Mouse (Mus musculus) urinary bladder, postnatal 36 days (tissue): ENCODE data around the gene Psmb2.

Experiments
- DNase-seq, 2 experiments: peaks; one replicate each; pipeline ENCODE4 v3.0.0; 2022; ENCODE audit warnings: low spot score in 2 of 2, mixed read lengths in 1 of 2

Psmb2 gene

GRCm38 (mm10) chr4:126677054-126678003, at the start of gene Psmb2:
TSS of gene Psmb2 (plus strand) at chr4:126677630.
- DNase-seq, result peak; percentile 99

DNA sequence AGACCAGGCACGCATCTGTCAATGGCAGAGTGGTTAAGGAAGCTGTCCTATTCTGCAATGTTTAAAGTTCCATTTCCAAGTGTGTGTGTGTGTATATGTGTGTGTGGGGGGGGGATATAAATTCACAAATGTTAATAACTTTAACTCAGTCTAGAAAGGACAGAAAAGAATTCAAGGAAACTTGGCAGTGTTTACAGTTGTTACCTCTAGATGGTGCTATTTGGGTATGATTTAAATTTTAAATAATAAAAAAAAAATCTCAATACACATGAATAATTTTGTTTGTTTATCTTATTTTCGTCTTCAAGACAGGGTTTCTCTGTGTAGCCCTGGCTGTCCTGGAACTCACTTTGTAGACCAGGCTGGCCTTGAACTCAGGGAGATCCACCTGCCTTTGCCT, 45.5 kb upstream of the Psmb2 start:
- no peak for DNase-seq

- no peak for DNase-seq
These were observed 44.8 kb upstream of the Psmb2 start for GRCm38 (mm10) chr4:126632668-126633067.

GRCm38 (mm10) chr4:126636330-126636729, 41.1 kb upstream of the Psmb2 start:
- no peak for DNase-seq

DNA sequence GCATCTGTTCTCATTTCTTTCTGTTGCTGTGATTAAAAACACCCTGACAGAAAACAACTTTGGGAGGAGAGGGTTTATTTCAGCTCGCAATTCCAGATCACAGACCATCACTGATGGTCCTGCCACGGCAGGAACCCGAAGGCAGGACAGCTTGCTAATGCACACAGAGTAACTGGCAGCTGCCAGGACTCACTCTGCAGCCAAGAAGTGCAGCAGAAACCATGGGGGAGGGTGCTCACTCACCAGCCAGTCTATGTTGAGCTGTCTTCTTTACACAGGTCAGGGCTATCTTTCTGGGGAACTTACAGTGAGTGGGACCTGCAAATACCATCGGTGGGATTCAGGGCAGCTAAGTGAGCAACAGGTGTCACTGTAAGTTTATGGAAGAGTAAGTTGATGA, 40.0 kb upstream of the Psmb2 start:
- no peak for DNase-seq

DNA sequence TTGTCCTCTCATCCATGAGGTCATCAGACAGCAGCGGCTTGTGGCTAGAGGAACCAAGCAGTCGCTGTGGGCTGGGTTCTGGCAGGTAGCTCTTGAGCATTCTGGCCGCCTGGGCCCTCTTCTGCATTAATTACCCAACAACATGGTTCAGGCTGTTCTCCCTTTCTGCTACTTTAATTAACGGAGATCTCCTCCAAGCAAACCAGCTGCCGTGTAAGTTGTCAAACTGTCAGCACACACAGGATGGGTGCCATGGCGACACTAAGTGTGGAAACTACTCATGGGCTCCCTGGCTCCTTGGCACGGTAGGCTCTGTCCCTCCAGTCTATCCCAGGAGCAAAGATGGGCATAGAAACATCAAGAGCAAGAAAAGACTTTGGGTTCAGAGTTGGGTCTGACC, 38.1 kb upstream of the Psmb2 start:
- no peak for DNase-seq

DNA sequence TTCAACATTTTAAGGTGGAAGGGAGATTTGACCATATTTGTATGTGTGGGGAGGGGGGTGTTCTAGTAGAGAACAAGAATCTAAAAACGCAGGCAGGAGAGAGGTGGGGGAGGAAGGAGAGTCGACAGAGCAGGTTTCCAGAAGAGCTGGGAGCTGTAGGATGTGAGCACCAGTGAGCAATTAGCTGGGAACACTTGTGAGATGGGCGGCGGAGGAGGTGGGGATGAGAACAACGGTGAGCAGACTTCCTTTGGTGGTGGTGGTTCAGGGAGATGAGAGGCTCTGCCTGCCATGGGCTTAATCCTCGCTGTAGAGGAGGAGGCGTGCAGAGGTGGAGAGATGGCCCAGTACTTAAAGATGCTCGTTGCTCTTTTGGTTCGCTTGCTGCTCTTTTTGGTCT, 35.5 kb upstream of the Psmb2 start:
- no peak for DNase-seq

DNA sequence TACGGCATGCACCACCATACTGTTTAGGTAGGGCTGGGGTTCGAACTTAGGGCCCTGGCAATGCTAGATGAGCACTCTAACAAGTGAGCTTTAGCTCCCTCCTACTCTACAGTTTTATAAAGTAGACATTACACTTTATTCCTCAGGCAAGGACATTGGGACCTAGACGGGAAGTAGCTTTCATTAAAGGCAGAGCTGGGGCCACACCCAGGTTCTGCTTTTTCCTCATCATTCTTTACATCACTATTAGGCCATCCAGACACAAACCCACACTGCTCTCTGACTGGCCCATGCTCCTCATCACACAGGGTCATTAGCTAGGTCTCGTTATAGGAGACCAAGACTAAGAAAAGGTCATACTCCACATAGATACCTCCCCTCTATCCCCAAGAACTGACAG, 33.6 kb upstream of the Psmb2 start:
- no peak for DNase-seq

DNA sequence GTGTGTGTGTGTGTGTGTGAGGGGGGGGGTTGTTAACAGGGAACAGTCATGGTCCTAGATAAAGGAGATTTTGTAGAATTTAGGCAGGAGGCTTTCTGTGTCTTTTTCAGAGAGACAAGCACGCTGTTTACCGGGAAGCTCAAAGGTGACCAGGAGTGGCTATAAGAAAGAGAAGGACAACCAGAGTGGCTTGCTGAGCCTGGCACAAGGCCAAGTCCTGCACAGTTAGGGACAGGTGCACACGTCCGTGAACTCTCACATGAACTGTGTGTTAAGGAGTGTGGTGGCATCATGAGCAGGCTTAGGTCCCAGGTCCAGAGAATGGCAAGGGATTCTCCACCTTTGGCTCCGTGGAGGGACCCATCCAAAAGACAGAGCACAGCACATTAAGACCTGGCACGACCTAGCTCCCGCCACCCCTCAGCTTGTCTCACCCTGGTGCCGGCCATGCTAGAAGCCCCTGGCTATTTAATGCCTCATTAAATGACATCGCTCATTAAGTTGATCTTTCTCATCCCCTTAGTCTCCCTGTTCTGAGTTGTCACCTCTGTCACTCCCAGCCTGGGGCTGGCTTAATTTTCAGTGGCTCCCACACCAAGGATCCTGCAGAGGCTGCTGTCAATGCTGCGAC, 33.0 kb upstream of the Psmb2 start:
- no peak for DNase-seq

DNA sequence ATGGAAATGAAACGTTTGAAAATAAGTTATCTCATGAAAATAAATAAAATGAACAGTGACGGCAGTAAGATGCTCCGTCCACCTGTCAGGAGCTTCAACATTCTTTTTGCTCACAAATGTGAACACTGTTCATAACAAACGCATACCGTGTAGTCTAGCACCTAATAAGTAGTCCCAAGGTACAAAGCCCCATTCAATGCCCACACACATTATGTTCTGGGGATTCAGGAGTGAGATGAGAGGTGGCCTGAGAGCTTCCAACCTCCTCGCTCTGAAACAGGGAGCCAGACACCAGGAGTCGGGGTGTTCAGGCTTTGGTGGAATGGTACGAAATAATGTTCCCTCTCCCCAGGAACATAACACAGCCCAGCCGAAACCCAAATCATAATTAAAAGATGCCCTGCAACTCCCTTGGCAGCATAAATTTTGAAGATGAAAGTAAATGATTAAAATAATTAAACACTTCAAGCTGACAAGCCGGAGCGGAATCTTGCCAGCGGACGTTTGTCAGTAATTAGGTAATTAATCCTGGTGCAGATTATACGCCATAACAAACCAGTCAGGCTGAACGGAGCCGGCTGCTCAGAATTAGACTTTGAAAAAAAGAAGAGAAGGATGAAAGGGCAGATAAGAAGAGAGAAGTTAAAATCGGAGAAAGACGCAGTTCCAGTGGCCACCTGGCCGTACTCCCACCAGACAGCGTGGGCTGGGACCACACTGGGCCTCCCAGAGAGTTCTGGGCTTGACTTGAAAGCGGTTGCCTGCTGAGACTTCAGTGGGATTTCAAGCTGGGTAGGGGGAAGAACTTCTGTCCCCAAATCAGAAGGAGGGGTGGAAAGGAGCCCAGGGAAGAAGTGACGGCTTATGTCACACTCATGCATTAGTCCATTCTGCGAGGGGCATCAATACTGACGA, 29.2 kb upstream of the Psmb2 start:
- no peak for DNase-seq

GRCm38 (mm10) chr4:126653148-126653547, 24.3 kb upstream of the Psmb2 start:
- no peak for DNase-seq

GRCm38 (mm10) chr4:126655356-126655755, 22.1 kb upstream of the Psmb2 start:
- no peak for DNase-seq

GRCm38 (mm10) chr4:126661249-126661648, 16.2 kb upstream of the Psmb2 start:
- no peak for DNase-seq

- no peak for DNase-seq
These were observed 10.4 kb upstream of the Psmb2 start for GRCm38 (mm10) chr4:126667075-126667474.

- no peak for DNase-seq
These were observed 4.9 kb downstream of the Psmb2 start for GRCm38 (mm10) chr4:126682298-126682697.

DNA sequence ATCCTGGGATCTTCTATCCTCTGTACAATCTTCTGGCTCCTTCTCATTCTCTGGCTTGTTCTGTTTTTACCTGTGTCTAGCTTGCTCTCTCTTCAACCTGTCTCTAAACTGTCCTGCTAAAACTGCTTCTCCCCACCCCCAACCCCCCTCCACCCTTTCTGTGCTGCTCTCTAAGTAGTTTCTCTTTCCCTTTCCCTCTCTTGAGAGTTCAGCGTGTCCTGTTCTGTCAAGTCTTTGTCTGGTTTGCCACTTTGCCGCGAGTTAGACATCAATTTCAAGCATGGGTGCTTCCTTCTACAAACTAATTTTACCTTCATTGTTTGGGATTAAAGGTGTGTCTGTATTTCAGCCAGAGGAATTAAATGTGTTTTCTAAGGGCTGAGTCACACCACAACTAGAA, 5.7 kb downstream of the Psmb2 start:
- no peak for DNase-seq

DNA sequence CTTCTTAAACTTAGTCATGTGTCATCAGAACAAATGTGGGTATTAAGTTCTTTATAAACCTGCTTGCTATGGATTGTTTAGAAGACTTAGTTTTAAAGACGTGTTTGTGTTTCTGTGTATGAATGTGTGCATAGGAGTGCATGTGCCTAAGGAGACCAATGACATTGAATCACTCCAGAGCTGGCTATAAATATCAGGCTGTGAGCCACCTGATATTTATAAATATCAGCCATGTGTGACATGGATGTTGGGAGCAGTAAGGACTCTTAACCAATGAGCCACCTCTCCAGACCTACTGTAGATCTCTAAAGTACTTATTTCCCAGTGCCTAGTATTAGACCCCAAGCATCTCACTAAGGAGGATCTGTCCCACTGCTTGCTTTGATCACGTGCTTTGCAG, 12.0 kb downstream of the Psmb2 start:
- DNase-seq, result no peak

DNA sequence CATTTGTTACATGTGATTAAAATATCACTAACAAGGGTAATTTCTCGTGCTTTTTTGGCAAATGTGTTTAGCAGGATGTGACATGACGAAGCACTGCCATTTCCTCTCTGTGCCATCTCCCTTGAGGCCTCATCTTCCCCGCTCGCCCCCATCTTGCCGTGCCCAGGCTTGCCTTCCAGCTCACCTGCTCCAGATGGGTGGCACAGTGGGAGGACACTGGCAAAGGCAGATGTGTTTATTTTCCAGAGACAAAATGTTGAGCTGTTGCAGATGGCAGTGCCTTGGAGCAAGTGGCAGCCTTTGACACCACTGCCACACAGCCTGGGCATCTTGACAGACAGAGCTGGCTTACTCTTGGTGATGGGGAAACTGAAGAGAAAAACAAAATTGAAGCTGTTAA, 15.6 kb downstream of the Psmb2 start:
- DNase-seq, result no peak

GRCm38 (mm10) chr4:126696908-126697307, 19.5 kb downstream of the Psmb2 start:
- DNase-seq, result no peak

GRCm38 (mm10) chr4:126706630-126707438, 29.4 kb downstream of the Psmb2 start:
- no peak for DNase-seq

DNA sequence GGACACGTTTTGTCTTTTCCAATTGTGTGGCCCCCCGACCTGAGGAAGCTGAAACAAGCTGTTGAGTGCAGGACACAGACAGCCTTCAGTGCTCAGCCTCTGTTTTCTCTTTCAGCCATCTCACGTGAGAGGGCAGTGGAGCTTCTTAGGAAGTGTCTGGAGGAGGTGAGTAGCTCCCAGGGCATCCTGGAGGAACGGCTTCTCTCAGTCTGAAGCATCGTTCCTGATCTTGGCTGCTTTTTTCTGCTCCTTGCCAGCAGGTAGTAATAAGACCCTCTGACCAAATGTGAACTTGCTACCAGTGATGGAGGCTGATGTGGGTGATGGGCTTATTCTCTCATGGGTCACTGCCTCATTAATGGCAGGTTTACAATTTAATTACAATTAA, 30.0 kb downstream of the Psmb2 start:
- no peak for DNase-seq
